Mouse (Mus musculus) midbrain, embryonic 15.5 days (tissue): ENCODE measurements around the gene Samd8. TPM values are rescaled to one million over a fixed set of nuclear protein-coding genes. Genes with fewer than 3 reads are reported as not detected.

Experiments
- ATAC-seq: fragments of 200-750 bp; cut with Nextera tagmentation; replicated peaks from 2 replicates; pipeline ENCODE4 v1.8.0; 2017; ENCODE audit warnings: moderate TSS enrichment
- H3K27ac ChIP-seq: fragments of 300-500 bp; sonication (generic); 2 replicates; pipeline ENCODE4 v1.5.1; 2015; ENCODE audit warnings: mild to moderate bottlenecking, inconsistent platforms
- H3K27me3 ChIP-seq: fragments of 300-500 bp; sonication (generic); replicated peaks from 2 replicates; pipeline ENCODE4 v1.6.1; 2015; ENCODE audit warnings: inconsistent platforms
- H3K36me3 ChIP-seq: fragments of 300-500 bp; sonication (generic); replicated peaks from 2 replicates; pipeline ENCODE4 v1.6.1; 2015; ENCODE audit warnings: inconsistent platforms
- H3K4me1 ChIP-seq: fragments of 300-500 bp; sonication (generic); 2 replicates; pipeline ENCODE4 v1.6.1; 2015; ENCODE audit warnings: inconsistent platforms
- H3K4me2 ChIP-seq: fragments of 300-500 bp; sonication (generic); 2 replicates; pipeline ENCODE4 v1.6.1; 2015; ENCODE audit warnings: inconsistent platforms, mild to moderate bottlenecking, moderate library complexity
- H3K4me3 ChIP-seq: fragments of 300-500 bp; sonication (generic); 2 replicates; pipeline ENCODE4 v1.5.1; 2015; ENCODE audit warnings: mild to moderate bottlenecking, inconsistent platforms
- H3K9ac ChIP-seq: fragments of 300-500 bp; sonication (generic); 2 replicates; pipeline ENCODE4 v1.6.1; 2015; ENCODE audit warnings: mild to moderate bottlenecking, inconsistent platforms
- H3K9me3 ChIP-seq: fragments of 300-500 bp; sonication (generic); 2 replicates; pipeline ENCODE4 v1.6.1; 2016; ENCODE audit warnings: inconsistent platforms
- WGBS: fragments of 180-500 bp; shearing (Covaris S2); methylation state at CpG from one replicate; pipeline ENCODE4 v1.1.7; 2015; ENCODE audit warnings: mixed read lengths; 5-methylcytosine and 5-hydroxymethylcytosine counted together
- polyA plus RNA-seq: library from polyadenylated mRNA; unstranded; fragments of >200 nt; fragmentation: Nextera tagmentation; extraction: Ambion mirVana; gene quantifications from 2 replicates; pipeline ENCODE4 v1.2.1, GENCODE M21; 2015

Samd8 gene
- polyA plus RNA-seq, 1 experiment from 2014 or later: 22.2 TPM

DNA sequence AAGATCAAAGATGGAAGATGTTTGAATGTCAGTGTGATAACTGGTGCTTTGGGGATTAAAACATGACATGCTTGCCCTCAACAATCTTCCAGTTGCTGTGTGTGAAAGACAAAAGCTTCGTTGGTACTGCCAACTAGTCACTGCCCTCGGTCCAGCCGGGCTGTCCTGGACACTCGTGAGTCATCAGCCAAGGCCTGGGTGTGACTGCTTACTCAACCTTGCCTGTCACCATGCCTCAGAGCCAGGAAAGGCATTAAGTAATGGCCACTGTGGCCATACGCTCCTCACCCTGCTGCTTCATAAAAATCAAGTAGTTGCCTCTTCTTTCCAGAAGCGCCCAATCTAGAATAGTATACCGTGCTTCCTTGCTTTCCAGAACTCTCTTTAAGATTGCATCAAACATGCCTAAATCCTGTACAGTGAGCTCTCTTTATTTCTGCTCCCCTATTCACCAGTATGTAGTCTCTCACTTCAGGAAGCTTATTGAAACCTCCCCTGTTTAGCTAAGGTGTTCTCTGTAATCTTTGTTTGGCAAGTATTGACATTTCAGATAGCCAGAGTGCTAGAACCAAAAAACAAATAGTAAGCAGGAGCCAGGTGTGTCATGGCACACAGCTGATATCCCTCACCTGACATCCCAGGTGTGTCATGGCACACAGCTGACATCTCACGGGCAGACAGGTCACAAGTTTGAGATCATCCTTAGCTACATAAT, 58.0 kb downstream of the Samd8 start:
- no peak overlapping the region for H3K4me3 ChIP-seq
- H3K36me3 ChIP-seq: no peaks in the 10 kb centered on the region
- no peak overlapping the region for H3K4me2 ChIP-seq
- no peaks in the 10 kb centered on the region for H3K27me3 ChIP-seq
- ATAC-seq: no peak
- WGBS: 91% methylated on average over 8 of the region's 8 CpGs
- no peak overlapping the region for H3K27ac ChIP-seq
- H3K9ac ChIP-seq: no peak overlapping the region
- no peaks in the 10 kb centered on the region for H3K4me1 ChIP-seq
- H3K9me3 ChIP-seq: no peaks in the 10 kb centered on the region

DNA sequence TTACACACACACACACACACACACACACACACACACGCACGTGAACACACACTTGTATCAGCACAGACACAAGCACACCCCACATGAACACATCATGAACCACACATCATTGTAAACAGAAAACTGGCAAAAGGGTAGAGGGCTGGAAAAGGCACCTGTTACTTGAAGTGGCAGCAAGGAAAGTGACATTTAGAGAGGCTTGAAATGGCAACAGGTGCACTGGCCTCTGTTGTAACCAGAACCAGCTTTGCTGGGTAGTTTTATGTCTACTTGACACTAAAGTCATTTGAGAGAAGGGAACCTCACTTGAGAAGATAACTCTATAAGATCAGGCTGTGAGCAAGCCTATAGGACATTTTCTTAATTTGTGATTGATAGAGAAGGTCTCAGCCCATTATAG, 59.1 kb downstream of the Samd8 start:
- Histone ChIP-seq H3K9me3 (no peaks in the 10 kb centered on the region), H3K4me3 (no peak overlapping the region), H3K4me2 (no peak overlapping the region), H3K27me3 (no peaks in the 10 kb centered on the region), H3K27ac (no peak overlapping the region), H3K4me1 (no peaks in the 10 kb centered on the region), H3K9ac (no peak overlapping the region), H3K36me3 (no peaks in the 10 kb centered on the region)
- no peak for ATAC-seq
- 88% methylated on average over 2 of the region's 2 CpGs for WGBS

DNA sequence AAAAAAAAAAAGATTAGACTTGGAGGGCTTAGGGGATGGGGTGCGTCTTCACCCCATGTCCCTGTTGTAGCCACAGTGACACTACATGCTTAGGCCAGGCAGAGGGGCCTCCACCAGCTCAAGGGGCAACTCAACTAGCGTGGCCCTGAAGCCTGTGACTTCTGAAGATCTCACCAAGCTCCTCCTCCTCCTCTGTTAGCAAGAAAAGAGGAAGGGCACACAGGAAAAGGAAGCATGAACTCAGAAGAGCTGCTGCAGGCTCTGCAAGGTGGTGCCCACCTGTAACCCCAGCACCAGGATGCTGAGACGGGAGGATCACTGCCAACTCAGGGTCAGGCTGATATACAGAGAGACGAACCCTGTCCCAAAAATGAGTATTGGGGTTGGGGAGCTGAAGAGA, 61.0 kb downstream of the Samd8 start:
- ATAC-seq: no peak
- Histone ChIP-seq H3K9me3 (no peaks in the 10 kb centered on the region), H3K27ac (no peak overlapping the region), H3K4me3 (no peak overlapping the region), H3K4me1 (no peaks in the 10 kb centered on the region), H3K9ac (no peak overlapping the region), H3K36me3 (no peaks in the 10 kb centered on the region), H3K27me3 (no peaks in the 10 kb centered on the region), H3K4me2 (no peak overlapping the region)
- 94% methylated on average over 4 of the region's 4 CpGs for whole genome bisulfite sequencing

DNA sequence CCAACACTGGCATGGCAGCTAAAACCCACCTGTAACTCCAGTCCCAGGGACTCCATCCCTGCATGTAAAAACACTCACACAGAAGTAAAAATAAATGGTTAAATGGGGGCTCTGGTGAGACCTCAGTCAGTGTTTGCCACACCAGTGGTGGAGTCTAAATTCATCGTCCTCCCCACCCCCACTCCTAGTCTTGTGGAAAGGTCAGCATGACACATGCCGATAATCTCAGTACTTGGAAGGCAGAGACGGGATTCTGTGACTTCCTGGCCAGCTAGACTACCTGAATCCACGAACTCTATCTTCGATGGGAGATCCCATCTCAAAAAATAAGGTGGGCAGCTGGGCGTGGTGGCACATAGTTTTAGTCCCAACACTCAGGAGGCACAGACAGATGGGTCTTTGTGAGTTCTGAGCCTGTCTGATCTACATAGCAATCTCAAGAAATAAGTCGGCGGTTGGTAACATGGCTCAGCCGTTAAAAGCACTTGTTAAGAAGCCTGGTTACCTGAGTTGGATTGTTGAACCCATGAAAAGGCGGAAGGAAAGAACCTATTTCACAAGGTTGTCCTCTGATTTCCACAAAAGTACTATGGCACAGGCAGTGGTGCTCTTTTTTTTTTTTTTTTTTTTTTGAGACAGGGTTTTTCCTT, 61.5 kb downstream of the Samd8 start:
- no peak for ATAC-seq
- H3K27me3 ChIP-seq: no peaks in the 10 kb centered on the region
- H3K4me1 ChIP-seq: no peaks in the 10 kb centered on the region
- 89% methylated on average over 10 of the region's 10 CpGs for WGBS
- H3K36me3 ChIP-seq: no peaks in the 10 kb centered on the region
- H3K27ac ChIP-seq: no peak overlapping the region
- no peak overlapping the region for H3K4me2 ChIP-seq
- H3K9ac ChIP-seq: no peak overlapping the region
- no peak overlapping the region for H3K4me3 ChIP-seq
- no peaks in the 10 kb centered on the region for H3K9me3 ChIP-seq

DNA sequence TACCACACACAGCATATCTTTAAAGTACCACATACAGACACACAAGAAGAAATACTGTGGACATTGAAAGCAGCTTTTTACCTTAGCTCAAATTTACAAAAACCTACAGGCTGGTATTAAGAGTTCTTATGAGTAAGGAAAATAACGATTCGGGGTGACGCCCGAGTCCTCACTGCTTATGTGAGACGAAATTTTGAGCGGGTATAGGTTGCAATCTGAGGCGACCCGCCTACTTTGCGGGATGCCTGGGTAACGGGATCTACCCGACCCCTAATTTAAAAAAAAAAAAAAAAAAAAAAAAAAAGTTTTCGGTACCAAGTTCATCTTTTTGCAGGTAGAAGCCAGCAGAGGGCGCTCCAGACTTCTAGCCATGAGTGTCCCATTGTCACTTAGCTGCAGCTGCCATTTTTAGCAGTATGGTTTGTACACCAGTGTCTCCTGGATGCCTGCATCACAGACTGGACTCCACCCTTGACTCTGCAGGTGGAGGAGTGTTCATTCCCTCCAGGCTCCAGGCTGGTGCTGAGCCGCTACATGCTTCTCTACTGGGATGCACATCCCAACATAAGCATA, 62.3 kb downstream of the Samd8 start:
- H3K4me1 ChIP-seq: no peaks in the 10 kb centered on the region
- no peak for ATAC-seq
- no peaks in the 10 kb centered on the region for H3K9me3 ChIP-seq
- H3K27me3 ChIP-seq: no peaks in the 10 kb centered on the region
- H3K36me3 ChIP-seq: no peaks in the 10 kb centered on the region
- H3K4me2 ChIP-seq: no peak overlapping the region
- no peak overlapping the region for H3K9ac ChIP-seq
- H3K4me3 ChIP-seq: no peak overlapping the region
- WGBS: 28% methylated on average over 14 of the region's 14 CpGs
- H3K27ac ChIP-seq: no peak overlapping the region

DNA sequence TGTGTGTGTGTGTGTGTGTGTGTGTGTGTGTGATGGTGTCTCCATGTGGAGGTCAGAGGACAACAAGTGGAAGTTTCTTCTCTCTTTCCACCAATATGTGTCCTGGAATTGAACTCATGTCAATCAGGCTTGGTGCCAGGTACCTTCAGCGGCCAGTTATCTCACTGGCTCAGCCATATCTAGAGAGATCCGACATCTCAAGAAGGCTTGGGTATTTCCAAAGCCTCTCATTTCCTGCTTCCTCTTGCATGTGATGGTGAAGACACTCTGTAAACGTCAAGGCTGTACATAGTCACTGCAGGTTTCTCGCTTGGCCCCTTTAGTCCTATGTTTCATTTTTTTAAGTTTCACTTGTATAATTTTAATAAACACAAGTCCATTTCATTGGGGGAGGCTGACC, 62.9 kb downstream of the Samd8 start:
- H3K4me2 ChIP-seq: no peak overlapping the region
- no peak overlapping the region for H3K4me3 ChIP-seq
- no peaks in the 10 kb centered on the region for H3K36me3 ChIP-seq
- no peak overlapping the region for H3K9ac ChIP-seq
- no peaks in the 10 kb centered on the region for H3K27me3 ChIP-seq
- 87% methylated on average over 4 of the region's 4 CpGs for WGBS
- H3K4me1 ChIP-seq: no peaks in the 10 kb centered on the region
- no peaks in the 10 kb centered on the region for H3K9me3 ChIP-seq
- H3K27ac ChIP-seq: no peak overlapping the region
- no peak for ATAC-seq

DNA sequence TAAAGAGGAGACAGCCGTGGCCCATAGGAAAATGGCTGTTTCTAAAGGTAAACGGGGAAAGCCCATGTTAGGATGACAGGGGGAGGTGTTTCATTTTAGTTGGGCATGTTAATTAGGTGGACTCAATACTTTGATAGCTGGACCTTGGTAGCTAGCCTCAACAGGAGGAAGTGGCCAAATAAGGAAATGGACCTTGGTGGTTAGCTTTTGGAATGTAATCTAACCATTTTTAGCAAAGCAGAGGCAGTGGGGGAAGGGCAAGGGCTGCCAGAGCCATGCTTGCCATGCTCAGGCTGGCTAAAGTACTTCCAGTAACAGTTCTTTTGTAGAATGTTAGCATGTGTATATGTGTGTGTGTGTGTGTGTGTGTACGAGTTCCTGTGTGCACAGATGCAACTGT, 63.5 kb downstream of the Samd8 start:
- H3K9me3 ChIP-seq: no peaks in the 10 kb centered on the region
- 88% methylated on average over 3 of the region's 3 CpGs for WGBS
- no peak overlapping the region for H3K27ac ChIP-seq
- H3K36me3 ChIP-seq: no peaks in the 10 kb centered on the region
- no peaks in the 10 kb centered on the region for H3K4me1 ChIP-seq
- no peak for ATAC-seq
- no peak overlapping the region for H3K4me3 ChIP-seq
- H3K4me2 ChIP-seq: no peak overlapping the region
- H3K9ac ChIP-seq: no peak overlapping the region
- H3K27me3 ChIP-seq: no peaks in the 10 kb centered on the region

DNA sequence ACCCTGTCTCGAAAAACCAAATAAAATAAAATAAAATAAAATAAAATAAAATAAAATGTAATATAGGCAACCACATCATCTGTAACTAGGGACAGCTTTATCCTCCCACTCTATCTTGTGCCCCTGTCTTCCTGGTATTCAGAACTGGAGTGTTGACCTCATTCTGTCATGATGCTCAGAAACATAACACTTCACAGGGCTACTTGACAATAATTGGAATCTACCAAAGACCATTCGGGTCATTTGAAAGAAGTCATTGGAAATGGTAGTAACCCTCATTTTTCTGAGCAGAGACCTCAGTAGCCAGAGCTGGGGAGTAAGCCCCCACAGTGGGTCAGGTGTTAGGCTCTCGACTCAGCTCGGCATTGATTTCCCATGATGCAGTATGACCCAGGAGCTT, 64.3 kb downstream of the Samd8 start:
- Histone ChIP-seq H3K27me3 (no peaks in the 10 kb centered on the region), H3K36me3 (no peaks in the 10 kb centered on the region), H3K4me3 (no peak overlapping the region), H3K27ac (no peak overlapping the region), H3K4me2 (no peak overlapping the region), H3K9ac (no peak overlapping the region), H3K4me1 (no peaks in the 10 kb centered on the region), H3K9me3 (no peaks in the 10 kb centered on the region)
- 94% methylated on average over 4 of the region's 4 CpGs for WGBS
- no peak for ATAC-seq

DNA sequence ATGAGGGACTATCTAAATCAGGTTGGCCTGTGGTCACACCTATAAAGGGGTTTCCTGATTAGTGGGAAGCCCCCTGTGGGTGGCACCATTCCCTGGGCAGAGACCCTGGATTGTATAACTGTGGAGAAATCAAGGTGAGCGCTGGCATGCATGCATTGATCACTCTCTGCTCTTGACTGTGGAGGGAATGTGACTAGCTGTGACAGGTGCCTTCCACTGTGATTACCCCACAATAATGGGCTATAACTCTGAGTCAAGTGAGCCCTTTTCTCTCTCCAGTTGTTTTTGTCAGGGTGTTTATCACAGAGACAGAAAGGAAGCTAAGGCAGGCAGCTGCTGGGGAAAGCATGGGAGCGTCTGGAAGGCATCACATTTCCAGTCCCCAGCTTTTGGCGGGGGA, 65.9 kb downstream of the Samd8 start:
- Histone ChIP-seq H3K9ac (no peak overlapping the region), H3K4me3 (no peak overlapping the region), H3K4me1 (no peaks in the 10 kb centered on the region), H3K36me3 (no peaks in the 10 kb centered on the region), H3K9me3 (no peaks in the 10 kb centered on the region), H3K27ac (no peak overlapping the region), H3K4me2 (no peak overlapping the region), H3K27me3 (no peaks in the 10 kb centered on the region)
- 78% methylated on average over 3 of the region's 3 CpGs for WGBS
- no peak for ATAC-seq

DNA sequence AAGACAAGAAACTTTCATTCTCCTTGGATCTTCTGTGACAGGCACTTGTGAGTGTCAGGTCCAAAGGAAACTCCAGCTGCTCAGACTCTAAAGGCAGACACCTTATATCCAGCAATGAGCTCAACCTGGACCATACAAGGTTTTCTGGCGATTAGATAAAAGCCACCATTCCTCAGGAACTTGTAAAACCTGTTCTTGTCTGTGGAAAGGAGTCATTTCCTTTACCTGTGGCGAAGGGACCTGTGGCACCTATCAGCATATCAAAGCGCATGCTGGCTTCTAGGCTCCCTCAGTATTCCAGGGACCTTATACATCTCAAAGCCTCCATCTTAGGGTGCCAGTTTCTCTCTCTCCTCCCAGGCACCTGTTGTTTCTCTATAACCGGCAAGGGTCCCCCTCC, 67.1 kb downstream of the Samd8 start:
- no peak overlapping the region for H3K4me3 ChIP-seq
- H3K9ac ChIP-seq: no peak overlapping the region
- H3K27ac ChIP-seq: no peak overlapping the region
- H3K36me3 ChIP-seq: no peaks in the 10 kb centered on the region
- H3K4me1 ChIP-seq: no peaks in the 10 kb centered on the region
- 50% methylated on average over 4 of the region's 4 CpGs for WGBS
- H3K27me3 ChIP-seq: no peaks in the 10 kb centered on the region
- H3K9me3 ChIP-seq: no peaks in the 10 kb centered on the region
- H3K4me2 ChIP-seq: no peak overlapping the region
- ATAC-seq: no peak

DNA sequence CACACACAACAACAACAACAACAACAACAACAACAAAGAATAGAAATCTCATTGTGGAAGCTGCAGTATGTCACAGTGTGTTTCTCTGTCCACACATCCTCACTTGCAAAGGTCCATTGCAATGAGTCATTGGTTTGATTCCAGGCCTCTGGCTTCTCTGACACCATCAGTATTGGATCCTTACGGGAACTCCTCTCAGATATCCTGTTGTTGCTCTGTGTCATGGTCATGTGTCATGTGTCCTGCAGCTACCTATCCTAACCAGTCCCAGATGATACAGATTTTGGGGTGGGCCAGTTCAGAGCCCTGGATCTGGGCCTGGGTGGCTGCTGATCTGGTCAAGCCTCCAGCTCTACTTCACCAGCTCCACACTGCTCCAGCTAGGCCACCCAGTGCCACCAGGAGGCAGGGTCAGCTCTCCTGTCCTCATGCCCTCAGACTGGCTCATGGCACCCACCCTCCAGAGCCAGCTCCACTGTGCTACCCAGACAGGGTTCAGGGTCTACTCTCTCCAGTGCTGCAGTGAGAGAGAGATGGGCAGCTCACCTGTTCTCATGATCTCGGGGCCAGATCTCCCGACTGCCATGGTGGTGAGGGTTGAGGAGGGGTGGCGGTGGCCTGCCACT, 70.7 kb downstream of the Samd8 start:
- no peak overlapping the region for H3K4me2 ChIP-seq
- ATAC-seq: no peak

DNA sequence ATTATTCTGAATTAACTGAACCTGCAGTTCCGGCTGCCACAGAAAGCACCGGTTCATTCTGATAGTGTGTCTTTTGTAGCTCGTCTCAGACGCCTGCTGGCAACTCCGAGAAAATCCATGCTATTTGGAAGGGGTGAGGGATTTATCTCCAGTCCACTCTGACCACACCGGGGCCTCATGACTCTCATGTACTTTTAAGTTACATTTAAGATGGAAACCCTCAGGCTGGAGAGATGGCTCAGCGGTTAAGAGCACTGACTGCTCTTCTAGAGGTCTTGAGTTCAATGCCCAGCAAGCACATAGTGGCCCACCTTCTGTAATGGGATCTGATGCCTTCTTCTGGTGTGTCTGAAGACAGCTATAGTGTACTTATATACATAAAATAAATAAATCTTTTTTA, 72.0 kb downstream of the Samd8 start:
- H3K4me3 ChIP-seq: no peak overlapping the region
- WGBS: 66% methylated on average over 7 of the region's 7 CpGs
- no peaks in the 10 kb centered on the region for H3K4me1 ChIP-seq
- H3K4me2 ChIP-seq: no peak overlapping the region
- no peak overlapping the region for H3K27ac ChIP-seq
- H3K9ac ChIP-seq: no peak overlapping the region
- no peaks in the 10 kb centered on the region for H3K9me3 ChIP-seq
- no peaks in the 10 kb centered on the region for H3K36me3 ChIP-seq
- no peaks in the 10 kb centered on the region for H3K27me3 ChIP-seq
- ATAC-seq: no peak

More for the DNA sequence above, 70.7 kb downstream of the Samd8 start:
- H3K27ac ChIP-seq: no peak overlapping the region
- no peak overlapping the region for H3K9ac ChIP-seq
- no peaks in the 10 kb centered on the region for H3K9me3 ChIP-seq
- H3K27me3 ChIP-seq: no peaks in the 10 kb centered on the region
- no peaks in the 10 kb centered on the region for H3K36me3 ChIP-seq
- 96% methylated on average over 4 of the region's 4 CpGs for WGBS
- H3K4me1 ChIP-seq: no peaks in the 10 kb centered on the region
- H3K4me3 ChIP-seq: no peak overlapping the region
